Mouse (Mus musculus) kidney, postnatal 36 days (tissue): Measurements from ENCODE around the gene Bzw1.
"Not testable (repeated sequence)": the region's sequence is repeated elsewhere in the genome, so short reads cannot be mapped to it uniquely, and the experiment has no call there.

Experiments used
- DNase-seq, 2 experiments: peaks; one replicate each; pipeline ENCODE4 v3.0.0; 2021 to 2022; ENCODE audit warnings: mixed read lengths in 2 of 2

Bzw1 gene

GRCm38 (mm10) chr1:58392652-58393283, at the start of gene Bzw1:
Gene Bzw1 (plus strand): TSS chr1:58392898.
- DNase-seq, result peak; percentile 95 to 96

GRCm38 (mm10) chr1:58343861-58344260, 48.8 kb upstream of the Bzw1 start:
- DNase-seq, result no peak

GRCm38 (mm10) chr1:58344570-58344969, 48.1 kb upstream of the Bzw1 start:
- DNase-seq, result no peak

- DNase-seq, result no peak
Measured at GRCm38 (mm10) chr1:58346159-58346558, 46.5 kb upstream of the Bzw1 start.

- DNase-seq, result no peak
Measured at GRCm38 (mm10) chr1:58348712-58349111, 44.0 kb upstream of the Bzw1 start.

GRCm38 (mm10) chr1:58353238-58353893, 39.3 kb upstream of the Bzw1 start:
- peak; percentile 71 to 90 for DNase-seq

- no peak for DNase-seq
Measured at GRCm38 (mm10) chr1:58358958-58359901, 33.5 kb upstream of the Bzw1 start.

- peak in 1 of 2 experiments; percentile 20 for DNase-seq
Measured at GRCm38 (mm10) chr1:58362296-58362695, 30.4 kb upstream of the Bzw1 start.

- peak; percentile 16 to 43 for DNase-seq
Measured at GRCm38 (mm10) chr1:58364551-58364950, 28.1 kb upstream of the Bzw1 start.

- DNase-seq, result no peak
Measured at GRCm38 (mm10) chr1:58365829-58366228, 26.9 kb upstream of the Bzw1 start.

- peak; percentile 21 to 44 for DNase-seq
Measured at GRCm38 (mm10) chr1:58366737-58367471, 25.8 kb upstream of the Bzw1 start.

GRCm38 (mm10) chr1:58369716-58370115, 23.0 kb upstream of the Bzw1 start:
- DNase-seq, result no peak

- DNase-seq, result not testable (repeated sequence)
Measured at GRCm38 (mm10) chr1:58374266-58374665, 18.4 kb upstream of the Bzw1 start.

GRCm38 (mm10) chr1:58375574-58376147, 17.0 kb upstream of the Bzw1 start:
- DNase-seq, result no peak

GRCm38 (mm10) chr1:58382586-58383281, 10.0 kb upstream of the Bzw1 start:
- peak; percentile 53 to 69 for DNase-seq

GRCm38 (mm10) chr1:58391421-58392267, 1.1 kb upstream of the Bzw1 start:
- peak in 1 of 2 experiments; percentile 12 for DNase-seq

GRCm38 (mm10) chr1:58392268-58392651, 438 bp upstream of the Bzw1 start:
- no peak for DNase-seq

- peak; percentile 43 to 72 for DNase-seq
Measured at GRCm38 (mm10) chr1:58393284-58394195, 842 bp downstream of the Bzw1 start.

GRCm38 (mm10) chr1:58395341-58395740, 2.6 kb downstream of the Bzw1 start:
- no peak for DNase-seq

- DNase-seq, result no peak
Measured at GRCm38 (mm10) chr1:58396179-58396578, 3.5 kb downstream of the Bzw1 start.
